Mouse (Mus musculus) ZHBTc4 (cell line): Measurements from ENCODE around the gene Pprc1.

ENCODE experiments used
- DNase-seq: peaks from one replicate; pipeline ENCODE4 v3.0.0-alpha.2; 2011; ENCODE audit warnings: low read depth, low spot score

Gene Pprc1

GRCm38 (mm10) chr19:46033911-46034310, 10.8 kb upstream of the Pprc1 start:
- DNase-seq, result no peak

- DNase-seq, result no peak
Measured at GRCm38 (mm10) chr19:46035971-46036370, 8.7 kb upstream of the Pprc1 start.

GRCm38 (mm10) chr19:46036477-46037242, 8.0 kb upstream of the Pprc1 start:
- peak; percentile 80 for DNase-seq

- DNase-seq, result peak; percentile 85
Measured at GRCm38 (mm10) chr19:46037243-46037924, 7.3 kb upstream of the Pprc1 start.

GRCm38 (mm10) chr19:46037925-46038850, 6.5 kb upstream of the Pprc1 start:
- no peak for DNase-seq

GRCm38 (mm10) chr19:46038851-46039260, 5.8 kb upstream of the Pprc1 start:
- no peak for DNase-seq

- peak; percentile 96 for DNase-seq
Measured at GRCm38 (mm10) chr19:46039478-46039877, 5.2 kb upstream of the Pprc1 start.

GRCm38 (mm10) chr19:46040149-46040902, 4.4 kb upstream of the Pprc1 start:
- DNase-seq, result no peak

GRCm38 (mm10) chr19:46041299-46041932, 3.3 kb upstream of the Pprc1 start:
- no peak for DNase-seq

- DNase-seq, result peak; percentile 69
Measured at GRCm38 (mm10) chr19:46041933-46042475, 2.7 kb upstream of the Pprc1 start.

- peak; percentile 67 for DNase-seq
Measured at GRCm38 (mm10) chr19:46042476-46043011, 2.1 kb upstream of the Pprc1 start.

GRCm38 (mm10) chr19:46043380-46043779, 1.3 kb upstream of the Pprc1 start:
- DNase-seq, result no peak

- peak; percentile 96 for DNase-seq
Measured at GRCm38 (mm10) chr19:46044993-46045695, 458 bp downstream of the Pprc1 start, which contains the start of gene Ldb1. Gene Ldb1, minus strand, starts transcription at chr19:46045214.

GRCm38 (mm10) chr19:46045696-46046311, 1.1 kb downstream of the Pprc1 start:
- peak; percentile 95 for DNase-seq

- no peak for DNase-seq
Measured at GRCm38 (mm10) chr19:46046621-46047025, 1.9 kb downstream of the Pprc1 start.

GRCm38 (mm10) chr19:46047426-46047825, 2.7 kb downstream of the Pprc1 start:
- no peak for DNase-seq

- peak; percentile 61 for DNase-seq
Measured at GRCm38 (mm10) chr19:46049129-46049528, 4.4 kb downstream of the Pprc1 start.

GRCm38 (mm10) chr19:46050462-46050861, 5.8 kb downstream of the Pprc1 start:
- DNase-seq, result no peak
